Mouse (Mus musculus) cerebellum, postnatal 36 days (tissue): ENCODE measurements around the gene Eif2ak3.

ENCODE experiments used
- DNase-seq, 2 experiments: peaks; one replicate each; pipeline ENCODE4 v3.0.0; 2021 to 2022; ENCODE audit warnings: mixed read lengths in 2 of 2

Gene Eif2ak3

GRCm38 (mm10) chr6:70831179-70831839 lies 13.0 kb upstream of the Eif2ak3 start:
- DNase-seq, result no peak

GRCm38 (mm10) chr6:70837297-70837696 lies 7.0 kb upstream of the Eif2ak3 start:
- DNase-seq, result no peak

- no peak for DNase-seq
Measured at GRCm38 (mm10) chr6:70838532-70838931, 5.8 kb upstream of the Eif2ak3 start.

GRCm38 (mm10) chr6:70840281-70840680 lies 4.0 kb upstream of the Eif2ak3 start:
- no peak for DNase-seq

DNA sequence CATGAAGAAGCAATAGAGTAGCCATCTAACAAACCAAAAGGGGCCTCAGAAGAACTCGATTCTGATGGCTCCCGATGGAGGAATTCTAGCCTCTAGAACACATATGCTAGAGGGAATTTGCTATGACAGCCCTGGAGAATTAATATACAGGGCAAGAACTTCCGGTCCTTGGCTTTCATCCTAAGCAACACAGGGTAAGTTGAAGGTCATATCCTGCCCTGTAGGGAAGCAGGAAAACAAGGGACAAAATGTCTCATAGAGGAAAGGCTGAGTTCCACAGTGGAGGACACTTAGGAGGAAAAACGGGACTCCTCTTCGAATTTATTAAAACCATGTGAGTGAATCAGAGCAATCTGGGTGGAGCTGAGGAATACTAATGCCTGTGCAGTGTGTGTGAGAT lies 1.3 kb upstream of the Eif2ak3 start:
- DNase-seq, result no peak

GRCm38 (mm10) chr6:70844896-70845646 lies 756 bp downstream of the Eif2ak3 start:
- peak; percentile 57 to 60 for DNase-seq

DNA sequence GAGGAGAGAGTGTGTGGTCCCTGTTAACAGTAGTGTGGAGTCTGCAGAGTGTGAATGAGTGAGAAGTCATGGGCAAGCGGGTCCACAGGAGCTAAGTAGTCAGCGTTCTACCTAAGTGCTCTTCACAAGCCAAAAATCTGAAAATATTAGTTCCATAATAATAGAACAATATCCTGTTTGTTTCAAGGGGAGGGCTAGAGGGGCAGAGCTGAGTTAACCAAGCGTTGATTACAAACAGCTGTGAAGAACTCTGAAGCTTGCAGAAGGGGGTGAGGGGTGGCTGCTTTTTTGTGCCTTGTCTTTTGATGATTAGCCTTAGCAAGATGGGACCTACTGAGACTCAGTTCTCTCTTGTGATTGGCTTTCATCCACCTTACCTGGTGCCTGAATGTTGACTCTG lies 3.1 kb downstream of the Eif2ak3 start:
- DNase-seq, result no peak

DNA sequence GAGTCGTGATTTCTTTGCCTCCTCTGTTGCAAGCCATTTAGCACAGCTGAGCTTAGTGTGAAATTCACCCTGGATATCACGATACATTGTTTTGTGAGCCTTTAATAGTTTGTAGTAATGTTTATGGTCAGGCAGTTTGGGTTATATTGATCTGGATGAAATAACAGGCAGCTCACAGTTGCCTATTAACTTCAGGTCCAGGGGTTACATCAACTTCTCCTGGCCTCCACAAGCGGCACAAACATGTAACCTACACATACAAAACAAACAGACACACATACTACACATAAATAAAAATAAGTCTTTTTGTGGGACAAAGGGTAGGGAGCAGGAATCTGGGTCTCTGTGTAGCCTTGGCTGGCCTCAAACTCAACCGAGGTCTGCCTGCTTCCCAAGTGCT lies 9.1 kb downstream of the Eif2ak3 start:
- DNase-seq, result no peak

GRCm38 (mm10) chr6:70855529-70856309 lies 11.4 kb downstream of the Eif2ak3 start:
- no peak for DNase-seq

- DNase-seq, result no peak
Measured at GRCm38 (mm10) chr6:70862726-70863125, 18.4 kb downstream of the Eif2ak3 start.

DNA sequence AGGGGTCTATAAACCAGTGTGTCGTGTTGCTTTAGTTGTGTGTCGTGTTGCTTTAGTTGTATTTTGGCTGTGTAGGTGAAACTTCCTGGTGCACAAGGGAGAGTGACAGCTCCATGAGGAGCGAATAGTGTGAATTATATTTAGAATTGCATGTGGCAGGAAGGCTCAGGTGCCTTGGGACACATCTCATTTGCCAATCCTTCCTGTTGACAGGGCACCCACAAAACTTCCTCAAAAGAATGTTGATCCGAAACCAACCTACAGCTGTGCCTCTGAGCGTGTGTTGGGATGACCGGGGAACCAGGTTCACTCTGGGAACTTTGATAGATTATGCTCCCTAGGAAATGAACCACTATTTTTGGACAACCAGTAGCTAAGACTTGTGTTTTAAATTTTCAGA lies 20.0 kb downstream of the Eif2ak3 start:
- DNase-seq, result no peak

- DNase-seq, result no peak
Measured at GRCm38 (mm10) chr6:70866761-70867160, 22.4 kb downstream of the Eif2ak3 start.

- no peak for DNase-seq
Measured at GRCm38 (mm10) chr6:70867297-70867696, 23.0 kb downstream of the Eif2ak3 start.

GRCm38 (mm10) chr6:70871511-70871980 lies 27.2 kb downstream of the Eif2ak3 start:
- DNase-seq, result peak in 1 of 2 experiments; percentile 15

DNA sequence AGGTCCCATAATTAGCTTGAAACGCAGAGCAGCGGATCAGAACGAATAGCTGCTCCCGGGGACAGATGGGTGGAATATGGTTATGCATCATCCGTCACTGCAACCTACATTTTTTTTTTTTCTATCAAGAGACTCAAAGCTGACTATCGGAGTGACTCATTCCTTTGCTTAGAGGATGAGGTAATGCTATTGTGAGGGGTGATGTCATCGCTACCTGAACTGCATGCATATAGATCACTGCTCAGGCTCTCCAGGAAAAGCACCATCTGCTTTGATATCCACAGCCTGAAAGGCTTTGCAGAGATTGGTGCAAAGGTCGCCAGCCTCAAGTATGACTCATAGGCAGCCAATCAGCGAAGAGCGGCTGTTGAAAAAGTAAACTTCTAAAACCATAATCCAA lies 27.8 kb downstream of the Eif2ak3 start:
- peak; percentile 61 to 65 for DNase-seq

DNA sequence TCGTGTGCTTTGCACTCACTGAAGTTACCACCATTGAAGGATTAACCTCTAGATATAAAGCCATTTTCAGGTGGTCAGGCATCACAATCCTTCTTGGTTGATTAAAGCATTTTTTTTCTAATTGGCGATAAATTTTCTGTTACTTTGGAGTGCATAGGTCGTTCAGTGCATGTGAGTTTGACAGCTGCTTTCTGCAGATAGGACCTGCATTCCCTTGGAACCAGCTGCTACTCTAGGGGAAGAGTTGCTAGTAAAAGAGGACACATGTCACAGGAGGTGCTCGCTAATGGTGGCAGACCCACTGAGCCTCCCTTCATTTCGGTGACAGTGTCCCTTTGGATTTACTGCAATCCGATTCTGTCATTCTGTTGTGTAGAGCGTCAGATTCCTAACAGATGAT lies 28.3 kb downstream of the Eif2ak3 start:
- no peak for DNase-seq

DNA sequence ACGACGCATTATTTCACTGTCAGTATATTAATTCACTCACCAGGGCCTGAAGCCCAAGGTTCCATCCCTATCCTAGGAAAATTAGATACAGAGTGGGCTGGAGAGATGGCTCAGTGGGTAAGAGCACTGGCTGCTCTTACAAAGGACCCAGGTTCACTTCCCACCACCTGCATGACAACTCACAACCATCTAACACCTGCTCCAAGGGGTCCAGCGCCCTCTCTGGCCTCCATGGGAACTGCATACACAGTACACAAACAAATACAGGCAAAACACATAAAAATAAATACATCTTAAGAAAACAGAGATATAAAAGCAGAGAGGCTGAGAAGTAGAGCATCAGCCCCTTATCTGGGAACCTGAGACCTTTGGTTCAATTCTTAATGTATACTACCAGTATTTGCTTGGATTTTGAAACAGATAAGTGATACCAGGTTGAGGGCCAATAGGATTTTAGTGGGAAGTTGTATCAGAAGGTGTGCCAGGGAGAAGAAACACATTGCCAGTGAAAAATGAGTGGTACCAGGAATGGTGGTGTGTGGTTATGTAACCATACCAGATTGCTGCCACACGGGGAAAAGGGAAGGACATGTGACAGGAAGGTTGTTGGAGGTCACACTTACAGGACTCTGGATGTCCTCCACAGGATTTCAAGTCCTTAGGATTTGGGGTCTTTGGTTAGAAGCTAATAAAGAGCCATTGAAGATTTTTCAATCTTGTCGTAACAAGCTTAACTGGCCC lies 29.9 kb downstream of the Eif2ak3 start:
- DNase-seq, result peak; percentile 16 to 25

GRCm38 (mm10) chr6:70875017-70875416 lies 30.7 kb downstream of the Eif2ak3 start:
- no peak for DNase-seq

DNA sequence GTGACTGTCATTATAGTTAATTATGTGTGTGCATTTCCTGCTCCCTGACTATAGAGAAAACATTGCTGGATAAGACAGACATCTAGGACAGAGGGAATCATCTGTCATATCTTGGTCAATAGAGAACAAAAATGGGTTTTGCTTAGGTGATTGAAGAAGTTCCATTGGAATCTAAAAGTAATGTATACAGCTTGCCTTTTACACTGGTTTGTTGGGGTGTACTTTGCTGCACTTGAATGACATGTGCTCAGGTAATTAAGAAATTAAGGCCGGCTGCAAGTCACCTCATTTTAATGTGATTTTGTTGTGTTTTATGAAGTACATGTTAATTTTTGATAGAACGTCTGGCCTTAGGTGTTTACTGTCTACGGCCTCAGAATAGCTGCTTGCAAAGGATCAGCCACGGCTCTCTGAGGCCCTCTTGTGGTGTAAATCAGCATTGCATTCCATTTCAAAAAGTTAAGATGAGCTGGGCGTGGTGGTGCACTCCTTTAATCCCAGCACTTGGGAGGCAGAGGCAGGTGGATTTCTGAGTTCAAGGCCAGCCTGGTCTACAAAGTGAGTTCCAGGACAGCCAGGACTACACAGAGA lies 36.5 kb downstream of the Eif2ak3 start:
- DNase-seq, result peak; percentile 69 to 90

DNA sequence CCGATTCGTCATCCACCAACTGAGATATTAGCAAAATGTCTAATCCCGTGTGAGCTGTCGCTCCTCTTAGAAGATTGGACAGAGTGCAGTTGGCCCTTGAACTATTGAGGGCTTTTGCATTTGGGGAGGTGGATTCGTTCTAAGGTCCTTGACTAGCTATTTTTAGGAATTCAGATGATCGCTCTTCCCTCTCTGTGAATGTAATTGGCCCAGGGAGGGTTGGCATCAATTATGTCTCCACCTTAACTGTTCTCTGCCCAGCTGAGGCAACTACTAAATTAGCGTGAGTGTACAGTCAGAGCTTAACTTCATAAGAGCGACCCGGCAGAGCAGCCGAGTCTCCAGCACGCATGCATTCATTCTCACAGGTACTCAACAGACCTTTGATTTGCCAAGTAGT lies 43.7 kb downstream of the Eif2ak3 start:
- no peak for DNase-seq

DNA sequence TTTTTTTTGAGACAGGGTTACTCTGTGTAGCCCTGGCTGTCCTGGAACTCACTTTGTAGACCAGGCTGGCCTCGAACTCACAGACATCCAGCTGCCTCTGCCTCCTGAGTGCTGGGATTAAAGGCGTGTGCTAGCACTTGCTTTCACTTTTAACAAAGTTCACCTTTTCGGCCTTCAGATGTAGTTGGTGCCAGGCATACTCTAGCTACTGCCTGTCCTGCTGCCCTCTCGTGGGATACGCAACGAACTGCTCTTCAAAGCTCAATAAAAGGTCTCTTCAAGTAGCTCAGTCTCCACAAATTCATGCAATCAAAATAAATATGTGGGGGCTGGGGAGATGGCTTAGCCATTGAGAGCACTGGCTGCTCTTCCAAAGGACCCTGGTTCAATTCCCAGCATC lies 53.9 kb downstream of the Eif2ak3 start:
- DNase-seq, result no peak

- no peak for DNase-seq
Measured at GRCm38 (mm10) chr6:70899594-70900003, 55.3 kb downstream of the Eif2ak3 start.
